Mouse (Mus musculus) heart, embryonic 13.5 days (tissue): ENCODE results near the gene Scgb3a1. TPM values are rescaled to one million over a fixed set of nuclear protein-coding genes. Genes with fewer than 3 reads are reported as not detected.

Experiments used
- ATAC-seq: fragments of 200-750 bp; cut with Nextera tagmentation; 2 replicates; pipeline ENCODE4 v1.8.0; 2017; ENCODE audit warnings: moderate TSS enrichment; ENCODE audit not compliant: insufficient number of reproducible peaks, low FRiP score, low TSS enrichment; ENCODE audit errors: extremely low read depth
- H3K27ac ChIP-seq: fragments of 300-500 bp; sonication (generic); replicated peaks from 2 replicates; pipeline ENCODE4 v1.5.1; 2015; ENCODE audit warnings: moderate library complexity, mild to moderate bottlenecking, inconsistent platforms
- H3K27me3 ChIP-seq: fragments of 300-500 bp; sonication (generic); replicated peaks from 2 replicates; pipeline ENCODE4 v1.6.1; 2015; ENCODE audit warnings: mild to moderate bottlenecking, inconsistent platforms
- H3K36me3 ChIP-seq: fragments of 300-500 bp; sonication (generic); 2 replicates; pipeline ENCODE4 v1.6.1; 2015; ENCODE audit warnings: mild to moderate bottlenecking, inconsistent platforms
- H3K4me1 ChIP-seq: fragments of 300-500 bp; sonication (generic); 2 replicates; pipeline ENCODE4 v1.6.1; 2015; ENCODE audit warnings: inconsistent platforms
- H3K4me2 ChIP-seq: fragments of 300-500 bp; sonication (generic); 2 replicates; pipeline ENCODE4 v1.6.1; 2015; ENCODE audit warnings: inconsistent platforms, mild to moderate bottlenecking, moderate library complexity
- H3K4me3 ChIP-seq: fragments of 300-500 bp; sonication (generic); 2 replicates; pipeline ENCODE4 v1.5.1; 2015; ENCODE audit warnings: moderate library complexity, mild to moderate bottlenecking, inconsistent platforms
- H3K9ac ChIP-seq: fragments of 300-500 bp; sonication (generic); 2 replicates; pipeline ENCODE4 v1.6.1; 2015; ENCODE audit warnings: inconsistent platforms, mild to moderate bottlenecking, moderate library complexity
- H3K9me3 ChIP-seq: fragments of 300-500 bp; sonication (generic); 2 replicates; pipeline ENCODE4 v1.6.1; 2016; ENCODE audit warnings: inconsistent platforms
- WGBS: fragments of 180-500 bp; shearing (Covaris S2); methylation state at CpG from one replicate; pipeline ENCODE4 v1.1.7; 2015; ENCODE audit warnings: mixed read lengths; 5-methylcytosine and 5-hydroxymethylcytosine counted together
- polyA plus RNA-seq: library from polyadenylated mRNA; unstranded; fragments of >200 nt; fragmentation: Nextera tagmentation; extraction: Ambion mirVana; gene quantifications from 2 replicates; pipeline ENCODE4 v1.2.1, GENCODE M21; 2015

The Scgb3a1 gene
- polyA plus RNA-seq, 1 experiment from 2014 or later: 0.44 TPM

GRCm38 (mm10) chr11:49699079-49699478, 35.7 kb downstream of the Scgb3a1 start:
- Histone ChIP-seq H3K4me1 (peaks cover 20% of the 10 kb centered on the region), H3K27me3 (no peaks in the 10 kb centered on the region), H3K4me2 (no peak overlapping the region), H3K9ac (no peak overlapping the region), H3K36me3 (peaks cover 57% of the 10 kb centered on the region), H3K9me3 (no peaks in the 10 kb centered on the region), H3K27ac (no peak overlapping the region), H3K4me3 (no peak overlapping the region)
- ATAC-seq: no peak
- 95% methylated on average over 1 of the region's 1 CpGs for WGBS

GRCm38 (mm10) chr11:49702014-49702413, 38.6 kb downstream of the Scgb3a1 start:
- no peak for ATAC-seq
- H3K36me3 ChIP-seq: peaks cover 75% of the 10 kb centered on the region
- H3K27me3 ChIP-seq: no peaks in the 10 kb centered on the region
- no peak overlapping the region for H3K27ac ChIP-seq
- no peak overlapping the region for H3K4me3 ChIP-seq
- no peaks in the 10 kb centered on the region for H3K9me3 ChIP-seq
- no peak overlapping the region for H3K9ac ChIP-seq
- H3K4me2 ChIP-seq: no peak overlapping the region
- H3K4me1 ChIP-seq: peaks cover 18% of the 10 kb centered on the region
- 97% methylated on average over 8 of the region's 8 CpGs for WGBS

GRCm38 (mm10) chr11:49704804-49705203, 41.4 kb downstream of the Scgb3a1 start:
- ATAC-seq: no peak
- 64% methylated on average over 8 of the region's 8 CpGs for WGBS
- H3K36me3 ChIP-seq: peaks cover 61% of the 10 kb centered on the region

GRCm38 (mm10) chr11:49707834-49708233, 44.4 kb downstream of the Scgb3a1 start:
- H3K27me3 ChIP-seq: no peaks in the 10 kb centered on the region
- 72% methylated on average over 2 of the region's 2 CpGs for WGBS
- H3K9me3 ChIP-seq: no peaks in the 10 kb centered on the region
- no peak overlapping the region for H3K4me3 ChIP-seq
- ATAC-seq: no peak
- H3K9ac ChIP-seq: no peak overlapping the region
- no peak overlapping the region for H3K27ac ChIP-seq
- peaks cover 42% of the 10 kb centered on the region for H3K36me3 ChIP-seq
- H3K4me1 ChIP-seq: peaks cover 47% of the 10 kb centered on the region
- no peak overlapping the region for H3K4me2 ChIP-seq

More at GRCm38 (mm10) chr11:49704804-49705203, 41.4 kb downstream of the Scgb3a1 start:
- Histone ChIP-seq H3K4me3 (no peak overlapping the region), H3K4me1 (peaks cover 32% of the 10 kb centered on the region), H3K27me3 (no peaks in the 10 kb centered on the region), H3K9me3 (no peaks in the 10 kb centered on the region), H3K27ac (no peak overlapping the region), H3K9ac (no peak overlapping the region), H3K4me2 (no peak overlapping the region)

GRCm38 (mm10) chr11:49710664-49711063, 47.3 kb downstream of the Scgb3a1 start:
- no peak for ATAC-seq
- Histone ChIP-seq H3K4me2 (peak overlapping the region; percentile 84), H3K9ac (peak overlapping the region; percentile 99; the same call in 1 of the 2 replicates), H3K9me3 (no peaks in the 10 kb centered on the region), H3K4me1 (peaks cover 56% of the 10 kb centered on the region), H3K4me3 (peak overlapping the region; percentile 98), H3K36me3 (peaks cover 25% of the 10 kb centered on the region), H3K27ac (no peak overlapping the region), H3K27me3 (no peaks in the 10 kb centered on the region)
- WGBS: 74% methylated on average over 2 of the region's 2 CpGs

GRCm38 (mm10) chr11:49711981-49712554, 48.7 kb downstream of the Scgb3a1 start:
- no peaks in the 10 kb centered on the region for H3K9me3 ChIP-seq
- H3K9ac ChIP-seq: peak overlapping the region; percentile 99
- peaks cover 11% of the 10 kb centered on the region for H3K36me3 ChIP-seq
- peak; percentile 43 for ATAC-seq
- H3K27ac ChIP-seq: peak overlapping the region; percentile 95
- H3K4me3 ChIP-seq: peak overlapping the region; percentile 98
- H3K27me3 ChIP-seq: no peaks in the 10 kb centered on the region
- H3K4me2 ChIP-seq: peak overlapping the region; percentile 84
- H3K4me1 ChIP-seq: peaks cover 48% of the 10 kb centered on the region
- 2% methylated on average over 63 of the region's 70 CpGs for WGBS

GRCm38 (mm10) chr11:49712555-49713335, 49.3 kb downstream of the Scgb3a1 start, which contains the start of gene Cnot6:
Gene Cnot6 (minus strand): TSS chr11:49712723.
- Histone ChIP-seq H3K9ac (peak within 1 kb of the TSS; percentile 99), H3K9me3 (no peaks in the 10 kb centered on the region), H3K27me3 (no peaks in the 10 kb centered on the region), H3K4me3 (peak within 1 kb of the TSS; percentile 98), H3K4me1 (peaks cover 48% of the 10 kb centered on the region), H3K27ac (peak within 1 kb of the TSS; percentile 95), H3K4me2 (peak within 1 kb of the TSS; percentile 84), H3K36me3 (peaks cover 6% of the 10 kb centered on the region; the same call in 1 of the 2 replicates)
- peak; percentile 95 for ATAC-seq
- 1% methylated on average over 55 of the region's 65 CpGs for WGBS

GRCm38 (mm10) chr11:49713336-49714334, 50.2 kb downstream of the Scgb3a1 start:
- peaks cover 41% of the 10 kb centered on the region for H3K4me1 ChIP-seq
- no peak for ATAC-seq
- peak overlapping the region; percentile 98 for H3K4me3 ChIP-seq
- peak overlapping the region; percentile 95 for H3K27ac ChIP-seq
- no peaks in the 10 kb centered on the region for H3K9me3 ChIP-seq
- 40% methylated on average over 20 of the region's 20 CpGs for WGBS
- H3K36me3 ChIP-seq: peaks cover 2% of the 10 kb centered on the region; the same call in 1 of the 2 replicates
- H3K27me3 ChIP-seq: no peaks in the 10 kb centered on the region
- H3K4me2 ChIP-seq: peak overlapping the region; percentile 84
- peak overlapping the region; percentile 99 for H3K9ac ChIP-seq

Other genes starting within 250 kb of the Scgb3a1 start
- not detected in 2 replicates for gene Olfr1389, start 240.5 kb upstream of the Scgb3a1 start, polyA plus RNA-seq
- gene Olfr1388, start 227.0 kb upstream of the Scgb3a1 start, polyA plus RNA-seq: not detected in 2 replicates
- gene Olfr1387, start 208.3 kb upstream of the Scgb3a1 start, polyA plus RNA-seq: not detected in 2 replicates
- not detected in 2 replicates for gene Olfr1386, start 198.6 kb upstream of the Scgb3a1 start, polyA plus RNA-seq
- not detected in 2 replicates for gene Olfr1385, start 174.5 kb upstream of the Scgb3a1 start, polyA plus RNA-seq
- not detected in 2 replicates for gene Olfr1384, start 156.9 kb upstream of the Scgb3a1 start, polyA plus RNA-seq
- gene Olfr1383, start 144.0 kb upstream of the Scgb3a1 start, polyA plus RNA-seq: not detected in 2 replicates
- gene Olfr1382, start 135.4 kb upstream of the Scgb3a1 start, polyA plus RNA-seq: not detected in 2 replicates
- not detected in 2 replicates for gene Olfr1381, start 120.2 kb upstream of the Scgb3a1 start, polyA plus RNA-seq
- gene Olfr1380, start 106.7 kb upstream of the Scgb3a1 start, polyA plus RNA-seq: not detected in 2 replicates
- gene Flt4, start 54.3 kb upstream of the Scgb3a1 start, polyA plus RNA-seq: 7.4 and 8.3 TPM in 2 replicates
- 36.8 and 38.2 TPM in 2 replicates for gene Cnot6, start 49.1 kb downstream of the Scgb3a1 start, polyA plus RNA-seq
- 9.1 and 10.9 TPM in 2 replicates for gene Gfpt2, start 130.6 kb downstream of the Scgb3a1 start, polyA plus RNA-seq
- 23.7 and 29.1 TPM in 2 replicates for gene Mapk9, start 183.1 kb downstream of the Scgb3a1 start, polyA plus RNA-seq
- not detected in 2 replicates for gene Rasgef1c, start 238.2 kb downstream of the Scgb3a1 start, polyA plus RNA-seq